Mouse (Mus musculus) right cerebral cortex, adult 18-20 months (tissue): ENCODE results near the gene Olfr1034.
"Not testable (repeated sequence)": the region's sequence is repeated elsewhere in the genome, so short reads cannot be mapped to it uniquely, and the experiment has no call there.

Source experiments
- DNase-seq: peaks from one replicate; pipeline ENCODE4 v3.0.0; 2022; ENCODE audit warnings: mixed read lengths

Gene Olfr1034

GRCm38 (mm10) chr2:86045561-86045960 lies at the start of gene Olfr1034:
Olfr1034 (plus strand) TSS chr2:86045861.
- DNase-seq: no peak

- DNase-seq: no peak
These were observed 40.4 kb upstream of the Olfr1034 start, which contains the start of gene Olfr1032 for GRCm38 (mm10) chr2:86005240-86005639. Olfr1032 (plus strand) TSS chr2:86005540.

GRCm38 (mm10) chr2:86020406-86020805 lies 25.3 kb upstream of the Olfr1034 start, which contains the start of gene Olfr1033:
Olfr1033 (plus strand) TSS chr2:86020633.
- DNase-seq: not testable (repeated sequence)

GRCm38 (mm10) chr2:86021518-86021917 lies 24.1 kb upstream of the Olfr1034 start:
- not testable (repeated sequence) for DNase-seq

GRCm38 (mm10) chr2:86050777-86051176 lies 5.1 kb downstream of the Olfr1034 start:
- DNase-seq: not testable (repeated sequence)

GRCm38 (mm10) chr2:86063766-86064165 lies 18.1 kb downstream of the Olfr1034 start:
- not testable (repeated sequence) for DNase-seq

GRCm38 (mm10) chr2:86070189-86070588 lies 24.5 kb downstream of the Olfr1034 start:
- no peak for DNase-seq

- not testable (repeated sequence) for DNase-seq
These were observed 28.0 kb downstream of the Olfr1034 start, which contains the start of gene Olfr1036 for GRCm38 (mm10) chr2:86073692-86074091. Olfr1036 (plus strand) TSS chr2:86073992.

GRCm38 (mm10) chr2:86080478-86080877 lies 34.8 kb downstream of the Olfr1034 start:
- not testable (repeated sequence) for DNase-seq

GRCm38 (mm10) chr2:86087285-86087684 lies 41.6 kb downstream of the Olfr1034 start, which contains the start of gene Olfr1037:
Olfr1037 (minus strand) TSS chr2:86087385.
- no peak for DNase-seq
